Mouse (Mus musculus): ENCODE measurements around the gene Pi4kb. TPM values are rescaled to one million over a fixed set of nuclear protein-coding genes. Genes with fewer than 3 reads are reported as not detected.

Pi4kb gene
- total and polyA plus RNA-seq, 3 experiments: 24.0 to 39.2 (median 30.7) TPM

DNA sequence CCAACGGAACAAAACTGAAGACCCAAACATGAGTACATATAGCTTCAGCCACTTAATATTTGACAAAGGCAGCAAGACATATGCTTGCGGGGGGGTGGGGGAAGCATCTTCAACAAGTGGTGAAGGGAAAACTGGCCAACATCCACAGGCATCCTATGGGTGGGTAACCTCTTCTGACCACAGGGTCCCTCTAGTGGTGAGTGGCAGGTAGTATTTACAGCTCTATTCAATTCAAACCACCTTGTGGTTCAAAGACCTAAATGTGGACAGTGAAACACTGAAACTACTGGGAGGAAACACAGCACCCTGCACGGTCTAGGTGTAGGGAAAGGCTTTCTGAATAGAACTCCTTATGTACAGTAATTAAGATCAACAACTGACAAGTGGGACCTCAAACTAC lies 79.2 kb downstream of the Pi4kb start:
- TF ChIP-seq IRF4 (IDR thresholded peaks at IDR 0.05; ENCODE audit: low read depth, low read length) (0 out of 2 replicates have a peak, but pooled peaks have one; percentile 23), MEF2A (IDR thresholded peaks at IDR 0.05; ENCODE audit: borderline replicate concordance, low read depth, low read length) (peak; percentile 42; the same call in 1 of the 2 replicates), TBP (conservative IDR thresholded peaks at IDR 0.05; ENCODE audit: low read depth, low read length) (no peak), CTCF (conservative IDR thresholded peaks at IDR 0.05 in 1 of 2, IDR thresholded peaks at IDR 0.05 in 1 of 2; ENCODE audit: low read depth in 2 of 2, low read length in 2 of 2) (peak; percentile 85 to 92), USF1 (IDR thresholded peaks at IDR 0.05; ENCODE audit: low read depth, low read length) (no peak), TCF12 (IDR thresholded peaks at IDR 0.05; ENCODE audit: low read depth, low read length) (no peak), EP300 (IDR thresholded peaks at IDR 0.05; ENCODE audit: low read length) (no peak), E2F4 (IDR thresholded peaks at IDR 0.05; ENCODE audit: insufficient replicate concordance, low read depth, low read length) (no peak), RAD21 (IDR thresholded peaks at IDR 0.05; ENCODE audit: low read depth, low read length) (peak; percentile 21), POLR2AphosphoS2 (IDR thresholded peaks at IDR 0.05; ENCODE audit: low read depth, low read length) (no peak), SMC3 (IDR thresholded peaks at IDR 0.05; ENCODE audit: low read depth, low read length) (peak; percentile 35), ZNF384 (IDR thresholded peaks at IDR 0.05; ENCODE audit: low read depth, low read length) (no peak)
- H3K27me3 ChIP-seq (replicated peaks): peaks cover 3% of the 10 kb centered on the region
- no peaks in the 10 kb centered on the region for H3K9me3 ChIP-seq (replicated peaks; ENCODE audit: low read length)
- peak; percentile 69 for DNase-seq (ENCODE audit: extremely low read depth)
- peaks cover 8 to 21% of the 10 kb centered on the region in 2 experiments for H3K36me3 ChIP-seq (replicated peaks in 1 of 2; ENCODE audit: control insufficient read depth in 1 of 2, insufficient read depth in 1 of 2, low read length in 1 of 2)
- in situ Hi-C loops (cut with MboI; ENCODE audit: low pct_ligation_motif_present, low pct_unique_long_range_greater_than_20kb, low sequenced_read_pairs) (no loop called here), dilution Hi-C loops (cut with MboI; ENCODE audit: extremely low pct_ligation_motif_present, extremely low pct_unique_long_range_greater_than_20kb, low sequenced_read_pairs) (no loop called here)
- H3K4me2 ChIP-seq (ENCODE audit: insufficient read depth, low read depth, poor library complexity, severe bottlenecking): 0 out of 2 replicates have a peak overlapping the region, but pooled peaks have one; percentile 13
- H3K4me1 ChIP-seq (ENCODE audit: control insufficient read depth in 1 of 2, insufficient read depth in 2 of 2): peaks cover 0 to 10% of the 10 kb centered on the region in 2 experiments; a peak in 2 of 4 replicates
- H3K4me3 ChIP-seq (replicated peaks in 1 of 3; ENCODE audit: low read depth in 2 of 3, low read length in 2 of 3, poor library complexity in 1 of 3): no peak overlapping the region
- H3K27ac ChIP-seq (ENCODE audit: insufficient read depth, low read depth): no peak overlapping the region
- no peaks in the 10 kb centered on the region for H3K79me2 ChIP-seq (replicated peaks; ENCODE audit: control insufficient read depth, extremely low read depth, insufficient read depth, poor library complexity, severe bottlenecking)
- no peak overlapping the region for H3K9ac ChIP-seq (ENCODE audit: insufficient read depth, low read depth)

- peaks cover 14 to 31% of the 10 kb centered on the region in 2 experiments for H3K36me3 ChIP-seq (replicated peaks in 1 of 2; ENCODE audit: control insufficient read depth in 1 of 2, insufficient read depth in 1 of 2, low read length in 1 of 2)
- no peak overlapping the region for H3K4me2 ChIP-seq (ENCODE audit: insufficient read depth, low read depth, poor library complexity, severe bottlenecking)
- peaks cover 0 to 10% of the 10 kb centered on the region in 2 experiments; a peak in 2 of 4 replicates for H3K4me1 ChIP-seq (ENCODE audit: control insufficient read depth in 1 of 2, insufficient read depth in 2 of 2)
- DNase-seq (ENCODE audit: extremely low read depth): no peak
- H3K27me3 ChIP-seq (replicated peaks): no peaks in the 10 kb centered on the region
- H3K9me3 ChIP-seq (replicated peaks; ENCODE audit: low read length): no peaks in the 10 kb centered on the region
- dilution Hi-C loops (cut with MboI; ENCODE audit: extremely low pct_ligation_motif_present, extremely low pct_unique_long_range_greater_than_20kb, low sequenced_read_pairs): no loop called here
- no peak overlapping the region for H3K9ac ChIP-seq (ENCODE audit: insufficient read depth, low read depth)
- no peak overlapping the region for H3K4me3 ChIP-seq (replicated peaks in 1 of 3; ENCODE audit: low read depth in 2 of 3, low read length in 2 of 3, poor library complexity in 1 of 3)
- TF ChIP-seq IRF4 (IDR thresholded peaks at IDR 0.05; ENCODE audit: low read depth, low read length): no peak
- no peak for TF ChIP-seq USF1 (IDR thresholded peaks at IDR 0.05; ENCODE audit: low read depth, low read length)
- no peak for TF ChIP-seq MEF2A (IDR thresholded peaks at IDR 0.05; ENCODE audit: borderline replicate concordance, low read depth, low read length)
- TF ChIP-seq ZMIZ1 (IDR thresholded peaks at IDR 0.05; ENCODE audit: low read depth, low read length): no peak
- no peaks in the 10 kb centered on the region for H3K79me2 ChIP-seq (replicated peaks; ENCODE audit: control insufficient read depth, extremely low read depth, insufficient read depth, poor library complexity, severe bottlenecking)
- in situ Hi-C loops (cut with MboI; ENCODE audit: low pct_ligation_motif_present, low pct_unique_long_range_greater_than_20kb, low sequenced_read_pairs): no loop called here
- no peak overlapping the region for H3K27ac ChIP-seq (ENCODE audit: insufficient read depth, low read depth)
These were observed 80.1 kb downstream of the Pi4kb start for GRCm38 (mm10) chr3:95054481-95055260.

All from CH12.LX (cell line).